Mouse (Mus musculus): ENCODE results near the gene Glrx.

Gene Glrx

GRCm38 (mm10) chr13:75874608-75875376 is 35.1 kb downstream of the Glrx start:
- in situ Hi-C loops (cut with MboI; ENCODE audit: low pct_unique_long_range_greater_than_20kb in 1 of 2, low sequenced_read_pairs in 2 of 2, unreplicated experiment in 1 of 2) = loop anchor here (10.0 kb wide), 1 partner anchor 70 kb away; no protein-coding TSS in a partner anchor

GRCm38 (mm10) chr13:75876188-75876587 is 36.5 kb downstream of the Glrx start:
- in situ Hi-C loops (cut with MboI; ENCODE audit: low pct_unique_long_range_greater_than_20kb in 1 of 2, low sequenced_read_pairs in 2 of 2, unreplicated experiment in 1 of 2) = loop anchor here (10.0 kb wide), 1 partner anchor 71 kb away; no protein-coding TSS in a partner anchor

GRCm38 (mm10) chr13:75876592-75876991 is 36.9 kb downstream of the Glrx start:
- in situ Hi-C loops (cut with MboI; ENCODE audit: low pct_unique_long_range_greater_than_20kb in 1 of 2, low sequenced_read_pairs in 2 of 2, unreplicated experiment in 1 of 2) = loop anchor here (10.0 kb wide), 1 partner anchor 72 kb away; no protein-coding TSS in a partner anchor

GRCm38 (mm10) chr13:75877907-75878306 is 38.2 kb downstream of the Glrx start:
- in situ Hi-C loops (cut with MboI; ENCODE audit: low pct_unique_long_range_greater_than_20kb in 1 of 2, low sequenced_read_pairs in 2 of 2, unreplicated experiment in 1 of 2) = loop anchor here (10.0 kb wide), 1 partner anchor 73 kb away; no protein-coding TSS in a partner anchor

- in situ Hi-C loops (cut with MboI; ENCODE audit: low pct_unique_long_range_greater_than_20kb in 1 of 2, low sequenced_read_pairs in 2 of 2, unreplicated experiment in 1 of 2) = loop anchor here (10.0 kb wide), 1 partner anchor 75 kb away; no protein-coding TSS in a partner anchor
Measured at GRCm38 (mm10) chr13:75879756-75880155, 40.1 kb downstream of the Glrx start.

- in situ Hi-C loops (cut with MboI; ENCODE audit: low pct_unique_long_range_greater_than_20kb in 1 of 2, low sequenced_read_pairs in 2 of 2, unreplicated experiment in 1 of 2) = no loop called here
Measured at GRCm38 (mm10) chr13:75880501-75880900, 40.8 kb downstream of the Glrx start.

- in situ Hi-C loops (cut with MboI; ENCODE audit: low pct_unique_long_range_greater_than_20kb in 1 of 2, low sequenced_read_pairs in 2 of 2, unreplicated experiment in 1 of 2) = no loop called here
Measured at GRCm38 (mm10) chr13:75883792-75884191, 44.1 kb downstream of the Glrx start.

GRCm38 (mm10) chr13:75891868-75892267 is 52.2 kb downstream of the Glrx start:
- in situ Hi-C loops (cut with MboI; ENCODE audit: low pct_unique_long_range_greater_than_20kb in 1 of 2, low sequenced_read_pairs in 2 of 2, unreplicated experiment in 1 of 2) = no loop called here

GRCm38 (mm10) chr13:75892291-75892690 is 52.6 kb downstream of the Glrx start:
- in situ Hi-C loops (cut with MboI; ENCODE audit: low pct_unique_long_range_greater_than_20kb in 1 of 2, low sequenced_read_pairs in 2 of 2, unreplicated experiment in 1 of 2) = no loop called here

GRCm38 (mm10) chr13:75892876-75893275 is 53.2 kb downstream of the Glrx start:
- in situ Hi-C loops (cut with MboI; ENCODE audit: low pct_unique_long_range_greater_than_20kb in 1 of 2, low sequenced_read_pairs in 2 of 2, unreplicated experiment in 1 of 2) = no loop called here

Data from mouse embryonic stem cell (cell line).